Mouse (Mus musculus) stomach, postnatal 0 days (tissue): Measurements from ENCODE around the gene Tspan4.

ENCODE experiments used
- CTCF ChIP-seq: IDR thresholded peaks from 2 replicates; pipeline ENCODE4 v1.5.1; 2016; ENCODE audit warnings: antibody characterized with exemption, low read depth, mild to moderate bottlenecking, moderate library complexity
- EP300 ChIP-seq: optimal IDR thresholded peaks from 2 replicates; pipeline ENCODE3; 2016; ENCODE audit warnings: antibody characterized with exemption

DNA sequence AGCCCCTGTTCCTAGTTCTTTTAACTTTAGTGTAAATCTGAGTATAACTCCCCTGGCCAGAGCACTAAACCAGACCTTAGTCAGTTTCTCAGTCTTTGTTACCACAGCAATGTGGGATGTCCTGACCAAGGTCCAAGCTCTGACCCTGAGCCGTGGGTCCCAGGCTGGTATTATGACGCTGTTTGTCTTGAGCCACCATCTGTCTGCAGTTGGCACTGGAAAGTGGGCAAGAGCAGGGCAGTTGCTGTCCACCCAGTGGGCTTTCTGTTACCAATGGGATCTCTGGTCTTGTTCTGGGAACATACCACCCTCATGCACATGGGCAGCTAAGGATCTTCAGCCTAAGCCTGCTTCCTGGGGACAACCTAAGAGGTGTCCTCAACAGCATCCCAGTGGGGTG is 67.5 kb downstream of the Tspan4 start:
- TF ChIP-seq CTCF (no peak), EP300 (no peak)
